Mouse (Mus musculus): ENCODE measurements at regions not wholly inside any gene's neighbourhood (a gene's known extent, or its start where the extent isn't known, plus 50 kb on each side); places are given as distances from the start of the nearest gene placed in this dataset.
A peak's percentile ranks its signal among the peaks of the same experiment; 100 is the strongest.

DNA sequence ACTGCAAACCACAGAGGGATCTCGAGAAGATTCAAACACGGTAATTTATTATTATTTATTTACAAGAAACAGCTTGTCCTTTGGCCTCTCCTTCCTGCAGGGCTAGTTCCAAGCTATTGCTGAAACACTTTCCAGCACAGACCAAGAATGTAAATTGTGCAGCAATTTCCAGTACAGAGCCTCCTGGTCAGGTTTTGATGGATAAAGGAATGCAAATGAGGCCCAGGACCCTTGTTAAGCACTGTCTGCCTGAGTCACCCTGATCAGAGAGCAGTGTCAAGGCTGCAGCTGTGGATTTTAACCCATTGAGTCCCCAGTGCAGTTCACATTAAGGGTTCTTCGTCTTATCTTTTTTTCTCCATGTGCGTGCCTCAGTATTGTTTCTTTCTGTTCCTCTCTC lies 142.3 kb upstream of the Zkscan2 start:
- DNase-seq = no peak

DNA sequence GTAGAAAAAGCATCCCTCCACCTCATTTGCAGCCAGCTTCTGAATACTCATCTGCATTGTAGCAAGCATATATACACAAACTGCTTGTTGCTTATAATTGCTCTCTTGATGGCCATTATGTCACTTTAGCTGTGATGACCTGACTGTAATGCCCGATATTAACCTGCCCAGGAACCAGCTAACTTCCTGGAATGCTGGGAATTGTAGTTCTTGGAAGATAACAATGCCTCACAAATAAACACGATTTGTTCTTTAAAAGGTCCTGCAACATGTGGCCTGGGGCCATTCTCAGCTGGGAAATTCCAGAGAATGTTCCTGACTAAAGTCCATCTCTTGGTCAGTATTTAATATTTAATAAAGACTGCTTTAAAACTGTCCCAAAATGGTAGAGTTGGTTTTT lies 143.2 kb upstream of the Zkscan2 start:
- DNase-seq = no peak

DNA sequence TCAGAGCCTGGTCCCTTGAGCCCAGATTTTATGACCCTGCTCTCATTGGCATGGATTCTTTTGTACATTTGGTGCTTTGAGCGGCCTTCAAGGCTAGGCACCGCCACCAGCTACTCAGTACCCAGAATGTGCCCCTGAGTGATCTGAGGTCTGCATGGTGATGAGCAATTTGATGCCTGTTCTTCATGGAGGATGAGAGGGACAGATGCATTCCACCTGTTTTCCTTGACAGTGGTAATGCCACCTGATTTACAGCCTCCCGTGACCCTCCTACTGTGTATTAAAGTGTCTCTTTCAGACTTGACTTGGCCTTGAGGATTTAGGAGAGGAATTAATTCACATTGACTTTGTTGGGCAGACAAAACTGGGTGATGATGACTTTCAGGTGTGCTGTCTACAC lies 145.3 kb upstream of the Zkscan2 start:
- DNase-seq = no peak

DNA sequence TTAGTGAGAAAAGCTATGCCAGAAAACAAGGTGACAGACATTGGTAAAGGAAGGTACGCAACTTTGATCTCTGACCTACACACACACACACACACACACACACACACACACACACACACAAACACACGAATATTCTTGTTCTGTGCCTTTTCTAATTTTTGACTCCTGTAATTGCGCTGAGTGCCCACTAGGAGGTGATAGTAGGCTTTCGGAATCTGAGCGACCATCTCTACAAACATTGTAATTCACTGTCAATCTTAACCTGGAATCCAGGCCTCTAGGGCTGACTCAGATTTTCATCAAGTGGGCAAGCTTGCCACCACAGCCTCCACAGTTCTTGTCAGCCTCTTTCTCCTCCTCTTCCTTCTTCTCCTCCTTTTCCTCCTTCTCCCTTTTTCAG lies 165.2 kb upstream of the Zkscan2 start:
- no peak for DNase-seq

DNA sequence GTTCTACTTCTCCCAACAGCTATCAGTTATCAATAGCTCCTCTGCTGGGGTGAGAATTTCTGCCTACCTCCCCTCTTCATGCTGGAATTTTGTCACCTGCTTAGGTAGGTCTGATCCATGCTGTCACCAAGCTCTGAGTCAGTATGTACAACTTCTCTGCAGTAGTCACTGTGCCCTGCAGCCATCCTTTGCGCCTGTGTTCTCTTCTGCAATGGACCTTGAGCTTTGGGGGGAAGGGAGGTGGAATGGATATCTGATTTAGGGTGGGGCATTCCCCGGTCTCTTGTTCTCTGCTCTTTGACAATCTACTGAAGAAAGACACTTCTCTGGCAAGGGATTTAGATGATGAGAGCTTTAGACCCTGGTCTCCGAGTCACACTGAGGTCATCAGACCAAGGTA lies 184.5 kb upstream of the Zkscan2 start:
- no peak for DNase-seq

DNA sequence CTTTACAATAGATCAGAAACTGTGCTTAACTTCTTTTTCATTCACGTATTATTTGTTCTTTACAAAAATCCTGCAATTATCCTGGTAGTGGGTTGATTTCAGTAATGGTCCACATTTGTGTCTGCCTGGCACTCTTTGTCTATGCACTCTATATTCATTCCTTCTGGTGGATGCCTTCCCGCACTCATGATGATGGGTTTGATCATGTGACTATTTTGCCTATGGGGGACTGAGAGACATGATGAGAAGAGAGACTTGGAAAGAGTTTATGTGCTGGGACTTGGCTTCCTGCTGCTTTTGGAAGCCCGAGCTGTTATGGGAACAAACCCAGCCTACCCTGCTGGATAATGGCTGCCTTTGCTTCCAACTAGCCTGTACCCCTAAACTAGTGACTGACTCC lies 186.3 kb upstream of the Zkscan2 start:
- no peak for DNase-seq

DNA sequence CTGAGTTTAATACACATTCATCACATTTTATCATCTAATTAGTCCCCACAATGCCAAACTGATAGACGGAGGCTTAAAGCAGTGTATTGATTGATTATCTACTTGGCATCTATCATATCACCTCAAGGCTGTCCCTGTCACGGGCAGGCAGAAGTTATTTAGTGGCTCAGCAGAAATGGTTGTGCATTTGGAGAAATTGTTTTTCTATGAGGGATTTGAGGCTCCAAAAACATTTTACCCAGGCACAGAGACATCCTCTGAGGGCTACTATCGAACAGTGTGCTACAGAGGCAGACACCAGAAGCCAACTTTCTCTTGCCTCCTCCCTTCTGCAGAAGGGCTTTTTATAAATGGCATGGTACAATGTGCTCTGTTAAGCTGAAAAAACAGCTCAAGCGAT lies 230.8 kb upstream of the Zkscan2 start:
- DNase-seq = no peak

DNA sequence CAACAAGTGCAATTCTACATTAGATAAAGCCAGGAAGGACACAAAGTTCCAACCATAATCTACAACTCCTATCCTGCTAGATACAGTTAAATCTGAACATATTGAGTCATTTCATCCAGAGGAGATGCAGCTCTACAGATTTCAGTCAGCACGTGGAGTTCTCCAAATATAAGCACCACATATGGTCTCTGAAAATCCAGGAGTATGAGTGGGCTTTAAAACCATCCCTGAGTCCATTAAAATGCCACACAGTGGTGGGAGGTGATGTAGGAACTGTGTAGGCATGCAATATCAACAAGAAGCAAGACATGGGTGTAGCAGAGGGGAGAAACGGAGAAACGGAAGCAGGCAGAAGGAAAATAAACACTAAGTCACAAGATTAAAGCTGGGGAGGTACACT lies 232.8 kb upstream of the Zkscan2 start:
- DNase-seq = no peak

DNA sequence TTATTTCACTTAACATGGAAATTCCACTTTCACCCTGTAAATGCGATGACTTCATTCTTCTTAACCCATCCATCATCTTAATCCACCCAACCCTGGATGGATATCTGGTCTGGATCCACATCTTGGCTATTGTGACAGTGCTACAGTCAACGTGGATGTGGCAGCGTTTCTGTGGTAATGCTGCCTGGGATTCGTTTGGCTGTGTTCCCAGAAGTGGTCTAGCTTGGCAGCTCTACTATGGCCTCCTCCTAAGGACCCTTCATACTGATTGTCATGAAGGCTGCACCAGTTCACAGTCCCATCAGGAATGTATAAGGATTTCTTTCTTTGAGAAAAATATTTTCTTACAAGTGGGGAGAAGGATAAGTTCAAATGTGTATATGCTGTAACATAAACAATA lies 234.7 kb upstream of the Hs3st4 start:
- DNase-seq = no peak

DNA sequence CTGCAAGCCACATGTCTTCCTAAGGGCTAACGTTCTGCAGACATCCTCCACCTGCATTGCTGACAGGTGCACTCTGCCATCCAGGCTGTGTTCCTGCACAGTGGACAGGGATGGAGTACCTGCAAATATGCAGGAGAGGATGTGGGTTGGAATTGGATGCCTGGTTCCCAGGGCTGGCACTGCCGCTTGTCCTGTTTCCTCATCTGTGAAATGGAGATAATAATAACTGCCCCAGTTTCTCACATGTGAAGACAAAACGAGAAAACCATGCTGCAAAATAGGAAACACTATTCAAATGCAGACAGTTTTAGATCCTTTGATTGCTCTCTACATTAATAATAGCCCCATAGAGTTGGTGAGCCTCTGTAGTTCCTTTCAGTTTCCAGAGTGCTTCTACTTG lies 229.4 kb upstream of the Hs3st4 start:
- no peak for DNase-seq

DNA sequence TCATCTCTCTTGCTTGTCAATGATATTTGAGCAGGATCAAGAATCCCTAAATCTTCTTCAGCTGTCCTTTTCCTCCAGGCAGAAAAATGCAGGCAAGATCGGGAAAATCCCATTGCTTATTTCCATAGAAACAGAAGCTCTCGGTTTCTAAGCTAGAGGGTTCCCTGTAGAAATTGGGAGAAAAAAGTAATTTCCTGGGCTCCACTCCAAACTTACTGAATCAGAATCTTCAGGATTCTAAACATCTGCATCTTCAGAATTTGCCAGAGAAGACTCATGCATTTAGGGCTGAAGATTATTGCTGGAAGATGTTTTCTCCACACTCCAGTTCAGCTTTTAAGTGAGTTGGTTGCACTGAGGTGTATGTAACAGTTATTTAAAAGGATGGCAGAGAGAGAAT lies 187.6 kb upstream of the Hs3st4 start:
- no peak for DNase-seq

DNA sequence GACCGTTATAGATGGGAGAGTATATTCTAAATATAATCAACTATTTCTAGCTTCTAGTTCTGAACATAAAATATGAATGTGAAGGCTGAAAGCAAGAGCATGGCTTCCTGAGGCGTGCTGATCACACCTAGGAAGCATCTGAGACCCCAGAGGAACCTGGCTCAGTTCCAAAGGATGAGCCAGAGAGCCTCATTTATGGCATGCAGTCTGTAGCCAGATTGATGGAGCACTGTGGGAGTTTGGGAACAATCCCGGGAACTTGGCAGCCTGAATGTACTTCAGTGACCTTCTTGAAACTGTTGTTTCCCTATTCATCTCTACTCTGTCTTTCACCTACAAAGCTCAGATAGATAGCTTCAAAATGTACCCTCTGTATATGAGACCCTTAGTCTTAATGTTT lies 186.6 kb upstream of the Hs3st4 start:
- no peak for DNase-seq

DNA sequence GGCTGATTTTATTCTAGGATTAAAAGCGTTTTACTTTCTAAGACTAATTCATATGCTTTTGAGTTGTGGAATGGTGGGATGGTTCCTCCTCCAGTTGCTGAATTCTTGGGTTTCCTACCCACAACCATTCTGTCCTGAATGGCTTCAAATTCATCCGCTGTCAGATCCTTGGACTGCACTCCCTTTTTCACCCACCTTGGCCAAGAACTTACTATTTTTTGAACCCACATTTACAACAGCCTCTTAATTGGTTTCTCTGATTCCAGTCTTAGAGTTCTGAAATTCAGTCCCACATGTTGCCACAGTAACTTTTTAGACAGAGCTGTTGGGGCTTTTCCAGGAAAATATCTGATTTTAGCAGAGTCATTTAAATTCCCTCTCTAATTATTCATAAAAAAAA lies 177.0 kb upstream of the Hs3st4 start:
- DNase-seq = no peak

DNA sequence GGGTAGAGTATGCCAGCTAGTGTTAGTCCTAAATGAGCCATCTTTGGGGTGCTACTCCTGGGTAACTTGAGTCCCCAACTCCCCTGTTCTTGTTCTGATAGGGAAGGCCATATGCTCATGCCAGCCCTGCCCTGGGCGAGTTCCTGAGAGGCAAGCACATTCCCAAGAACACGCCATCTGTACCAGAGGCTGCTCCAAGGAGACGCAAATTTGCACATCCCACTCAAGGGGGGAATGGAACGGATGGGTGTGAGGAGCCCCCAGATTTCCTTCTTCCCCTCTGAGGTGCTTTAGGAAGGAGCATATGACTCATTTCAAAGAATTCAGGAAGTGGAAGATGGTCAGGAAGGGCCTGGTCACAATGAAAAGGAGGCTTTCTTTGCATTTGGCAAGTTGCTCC lies 158.7 kb upstream of the Hs3st4 start:
- DNase-seq = no peak

DNA sequence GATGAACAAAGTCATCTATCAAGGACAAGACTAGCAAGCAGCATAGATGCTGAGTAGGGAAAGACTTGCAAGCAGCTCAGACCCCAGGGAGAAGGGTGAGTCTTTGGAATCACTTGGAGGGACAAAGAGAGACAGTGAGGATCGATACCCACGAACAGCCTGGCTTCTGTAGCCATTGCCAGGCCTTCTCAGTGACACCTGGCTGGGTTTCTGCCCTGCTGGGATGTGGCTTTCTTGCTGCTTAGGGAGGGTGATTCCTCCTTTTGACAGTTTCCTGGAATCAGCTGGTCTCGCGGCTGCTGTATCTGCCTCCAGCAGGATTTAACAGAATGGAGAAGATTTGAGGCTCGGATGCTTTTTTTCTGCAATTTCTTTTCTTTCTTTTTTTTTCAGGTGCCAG lies 156.3 kb upstream of the Hs3st4 start:
- DNase-seq = no peak

DNA sequence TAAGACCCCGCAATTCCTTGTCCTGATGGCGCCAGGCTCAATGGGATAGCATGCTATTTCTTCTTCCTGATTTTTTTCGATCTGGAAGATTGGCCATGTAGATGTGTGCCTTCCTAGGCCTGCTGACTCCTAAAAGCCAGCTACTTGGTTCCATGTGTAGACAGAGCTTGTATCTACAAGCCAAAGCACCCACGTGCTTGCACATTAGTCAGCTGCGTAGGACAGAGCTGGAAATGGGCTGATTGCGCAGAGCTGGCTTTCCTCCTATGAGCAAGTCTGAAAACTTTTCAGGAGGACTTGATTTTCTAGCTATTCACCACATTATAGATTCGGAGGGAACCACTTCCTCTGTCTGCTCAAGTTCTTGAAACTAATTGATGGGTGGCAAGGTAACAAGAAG lies 140.1 kb upstream of the Hs3st4 start:
- no peak for DNase-seq

DNA sequence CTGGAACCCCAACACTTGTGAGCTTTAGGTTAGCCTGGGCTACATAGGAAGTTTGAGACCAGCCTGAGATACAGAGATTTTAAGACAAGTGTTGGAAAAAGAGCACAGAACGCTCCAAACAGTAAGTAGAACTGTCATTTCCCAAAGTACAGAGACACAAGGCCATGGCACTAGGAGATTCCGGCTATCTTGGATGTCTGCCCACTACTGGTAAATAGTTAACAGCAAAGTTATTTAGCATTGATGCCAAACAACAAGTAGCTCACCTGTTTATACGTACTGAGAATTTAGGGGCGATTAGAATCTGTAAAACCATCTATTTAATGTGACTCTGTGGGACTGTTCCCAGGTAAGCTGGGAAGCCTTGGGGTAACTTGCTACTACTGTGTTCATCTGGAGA lies 135.6 kb upstream of the Hs3st4 start:
- peak in 1 of 2 experiments; percentile 54 for DNase-seq

DNA sequence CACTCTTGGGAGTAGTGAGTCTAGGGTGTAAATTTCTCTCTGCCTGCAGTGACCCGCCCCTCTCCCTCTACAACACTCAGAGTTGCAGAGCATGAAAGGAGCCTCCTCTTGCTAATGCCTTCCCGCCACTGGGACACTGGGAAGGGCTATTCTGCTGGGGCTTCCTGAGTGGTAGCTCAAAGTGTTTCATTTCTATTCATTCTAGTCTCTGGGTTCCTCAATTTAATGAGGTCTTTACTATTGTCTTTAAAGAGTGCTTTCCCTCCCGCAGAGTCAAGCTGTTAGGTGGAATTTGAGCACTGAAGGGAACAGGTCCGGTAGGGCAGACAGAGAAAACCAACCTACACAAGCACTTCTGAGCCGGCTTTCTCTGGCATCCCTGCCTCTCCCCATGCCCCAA lies 134.0 kb upstream of the Hs3st4 start:
- DNase-seq = no peak

DNA sequence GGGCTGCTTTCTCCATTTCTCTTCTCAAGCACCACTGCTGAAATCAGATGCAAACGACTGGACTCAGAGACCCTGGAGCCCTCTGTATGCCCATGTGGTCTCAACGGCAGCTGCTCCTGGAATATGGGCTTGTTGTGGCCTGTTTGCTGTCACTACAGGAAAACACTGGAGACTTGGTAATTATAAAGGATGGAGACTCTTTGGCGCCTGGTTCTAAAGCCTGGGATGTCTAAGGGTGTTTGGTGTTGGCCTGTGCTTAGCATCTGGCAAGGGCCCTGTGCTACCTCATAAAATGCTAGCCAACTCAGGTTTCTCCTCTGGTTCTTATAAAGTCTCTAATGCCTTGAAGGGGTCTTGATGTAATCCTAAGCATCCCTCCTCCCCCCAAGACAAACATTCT lies 133.4 kb upstream of the Hs3st4 start:
- no peak for DNase-seq

DNA sequence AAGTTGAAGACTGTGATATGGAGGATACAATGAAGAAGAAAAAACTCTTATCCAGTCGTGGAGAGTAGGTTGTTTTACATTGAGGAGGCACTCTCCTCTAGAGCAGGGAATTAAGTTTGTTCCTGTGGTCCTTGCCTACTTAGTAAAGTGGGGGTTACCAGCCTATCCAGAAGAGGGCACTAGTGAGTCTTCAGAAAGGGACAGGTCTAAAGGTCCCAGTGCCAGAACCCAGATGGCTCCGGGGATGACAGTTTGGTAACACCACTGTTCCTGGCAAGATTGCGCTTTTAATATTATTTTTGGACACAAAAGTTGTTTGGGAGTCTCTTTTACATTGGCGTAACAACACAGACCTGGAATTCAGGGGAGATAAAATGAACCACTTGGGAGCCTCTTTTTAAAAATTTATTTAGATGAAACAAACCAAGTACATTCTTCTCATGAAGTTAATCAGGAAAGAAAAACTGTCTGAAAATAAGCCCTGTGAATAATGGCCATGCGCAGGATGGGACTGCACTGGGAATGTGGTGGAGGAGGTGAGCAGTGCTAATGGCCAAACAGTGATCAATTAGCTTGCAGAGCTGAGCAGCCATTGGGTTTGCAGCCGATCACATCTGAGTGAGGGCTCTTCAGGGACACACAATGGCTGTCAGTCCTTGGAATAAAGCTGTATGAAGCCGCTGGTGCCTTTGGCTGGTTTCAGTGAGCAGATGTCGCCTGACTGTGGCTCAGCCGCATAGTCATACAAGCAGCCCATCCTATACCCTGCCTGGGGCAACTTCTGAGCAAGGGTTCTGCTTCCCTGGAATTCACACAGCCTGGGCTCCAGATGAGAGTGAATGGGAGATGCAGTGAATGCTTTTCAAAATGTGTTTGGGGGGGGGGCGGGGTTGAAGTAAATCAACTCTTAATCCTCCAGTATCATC lies 132.1 kb upstream of the Hs3st4 start:
- DNase-seq = peak in 1 of 2 experiments; percentile 45

DNA sequence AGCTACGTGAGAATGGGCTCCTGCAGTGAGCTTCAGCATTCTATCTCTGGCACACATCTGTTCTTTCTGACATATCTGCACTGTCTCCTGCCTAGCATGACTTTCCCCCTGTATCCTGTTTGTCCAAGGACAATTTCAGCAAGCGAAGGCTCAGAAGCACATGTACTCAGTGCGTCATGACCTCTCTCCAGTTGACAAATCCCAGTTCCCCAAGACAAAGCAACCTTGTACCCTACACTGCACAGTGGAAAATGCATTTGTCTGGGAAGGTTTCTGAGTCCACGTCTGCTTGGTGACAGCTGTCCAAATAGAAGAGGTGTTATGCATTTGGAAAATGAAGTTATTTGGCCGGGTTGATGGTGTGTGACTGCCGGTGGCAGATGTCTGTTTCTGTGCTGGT lies 125.1 kb upstream of the Hs3st4 start:
- no peak for DNase-seq

DNA sequence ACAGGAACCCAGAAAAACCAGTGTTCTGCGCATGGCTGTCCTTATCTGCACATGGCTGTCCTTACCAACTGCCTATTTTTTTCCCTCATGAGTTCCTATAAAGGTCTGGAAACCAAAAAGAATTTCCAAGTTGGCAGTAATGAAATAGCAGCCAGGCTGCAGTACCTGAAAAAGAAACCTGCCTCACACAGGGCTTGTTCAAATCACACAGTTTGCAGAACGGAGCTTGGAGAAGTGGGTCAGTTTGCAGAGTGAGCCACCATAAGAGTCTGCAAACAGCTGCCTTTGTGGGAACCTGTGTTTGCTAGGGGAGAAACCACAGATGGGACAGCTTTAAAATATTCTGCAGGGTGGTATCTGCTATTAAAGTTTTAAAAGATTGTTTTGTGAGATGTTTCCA lies 121.0 kb upstream of the Hs3st4 start:
- no peak for DNase-seq

DNA sequence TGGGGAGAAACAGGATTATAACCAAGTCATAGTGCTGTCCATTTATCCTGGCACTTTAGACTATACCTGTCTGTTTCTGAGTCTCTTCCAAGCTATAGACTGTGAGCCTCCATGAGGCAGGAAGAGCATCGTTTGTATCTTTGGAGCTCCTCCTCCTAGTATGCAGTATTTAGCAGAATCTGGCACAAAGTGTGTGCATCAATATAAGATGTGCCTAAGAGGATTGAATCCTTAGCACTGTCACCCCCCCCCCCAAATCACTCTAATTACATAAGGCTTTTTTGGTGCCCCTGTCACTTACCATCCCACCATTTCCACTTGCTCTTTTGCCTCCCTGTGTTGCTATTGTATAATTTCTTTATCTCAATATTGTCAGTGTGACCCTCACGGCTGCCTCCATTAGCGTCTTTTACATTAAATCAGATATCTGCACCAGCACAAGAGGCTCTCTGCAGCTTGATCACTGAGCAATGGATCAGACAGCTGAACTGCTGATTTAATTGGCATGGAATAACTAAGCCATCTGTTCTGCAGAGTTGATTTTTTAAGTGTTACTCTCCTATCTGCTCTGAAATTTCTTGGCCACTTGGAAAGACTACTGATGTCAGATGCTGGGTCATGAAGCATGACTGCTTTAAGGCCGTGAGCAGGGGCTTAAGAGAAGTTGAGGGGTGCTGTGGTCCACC lies 85.8 kb upstream of the Hs3st4 start:
- DNase-seq = no peak

Data from kidney, postnatal 25 days (tissue).